18 mouse cellular contexts compared by ENCODE assay signal in genomic region chr12:8804934-8805722, GRCm38 (mm10). TPM values are rescaled to one million over a fixed set of nuclear protein-coding genes. Genes with fewer than 3 reads are reported as not detected.
A peak's percentile ranks its signal among the peaks of the same experiment; 100 is the strongest.
DNase-seq lines count a peak whose midpoint lies in the region; TF ChIP-seq lines count a peak whose summit lies in the region.
"Had no signal": no experiment of that assay in that cellular context is flagged by ENCODE, and none has a peak within 500 bp of the region (broad histone marks: within the 10 kb centered on the region; RNA-seq: fewer than 3 reads in every experiment).

No protein-coding gene starts in this region.

- H3K4me3 ChIP-seq in myocyte: no peak overlapping the region
- H3K4me3 ChIP-seq: limb, embryonic 15.5 days; liver, embryonic 15.5 days; midbrain, embryonic 10.5 days had no signal

- TF ChIP-seq POLR2A in myocyte (IDR thresholded peaks at IDR 0.05; ENCODE audit: insufficient read length, low read depth): peak; percentile 12

- peak; percentile 65 for DNase-seq in 416B (ENCODE audit: low read depth)
- DNase-seq in Muller cell, postnatal 12 days (ENCODE audit: inconsistent ontology term): peak; percentile 30
- peak; percentile 47 for DNase-seq in forelimb bud, embryonic 11.5 days (ENCODE audit: low read depth, low spot score)
- no peak for DNase-seq in lung, postnatal 14 days
- DNase-seq in urinary bladder, postnatal 36 days (ENCODE audit: low spot score in 2 of 2): no peak
- no peak for DNase-seq in layer of hippocampus, adult 8-10 months (ENCODE audit: low spot score in 2 of 2)
- DNase-seq: adrenal gland, postnatal 14 days; cerebellum, adult 2 months; cerebellum, postnatal 25 days; gastrocnemius, postnatal 36 days; kidney, adult 2 months; kidney, postnatal 10 days; layer of hippocampus, postnatal 36 days had no signal

- no peaks in the 10 kb centered on the region for H3K36me3 ChIP-seq in myocyte (ENCODE audit: control insufficient read depth, insufficient read depth)
- H3K36me3 ChIP-seq: limb, embryonic 15.5 days; liver, embryonic 15.5 days; midbrain, embryonic 10.5 days had no signal

- peak overlapping the region; percentile 55 for H3K4me2 ChIP-seq in myocyte (ENCODE audit: low read depth)
- H3K4me2 ChIP-seq: hindbrain, embryonic 14.5 days; limb, embryonic 15.5 days; liver, embryonic 15.5 days had no signal

- no peaks in the 10 kb centered on the region for H3K79me2 ChIP-seq in myocyte (ENCODE audit: control insufficient read depth, insufficient read depth)

- H3K27me3 ChIP-seq in myocyte (ENCODE audit: control insufficient read depth, insufficient read depth, insufficient read length): no peaks in the 10 kb centered on the region
- H3K27me3 ChIP-seq: limb, embryonic 15.5 days; liver, embryonic 15.5 days had no signal

- H3ac ChIP-seq in myocyte (ENCODE audit: control insufficient read depth, insufficient read length): no peak overlapping the region

TF ChIP-seq in myocyte, 11 proteins besides CTCF, POLR2A, EP300 and RAD21:
- TF ChIP-seq REST (IDR thresholded peaks at IDR 0.05; ENCODE audit: insufficient read depth, insufficient read length) (no peak), TCF3 (IDR thresholded peaks at IDR 0.05; ENCODE audit: insufficient read length, low read depth) (no peak), TCF12 (IDR thresholded peaks at IDR 0.05; ENCODE audit: insufficient read depth, poor library complexity, severe bottlenecking) (peak; percentile 22), MYOD1 (IDR thresholded peaks at IDR 0.05; ENCODE audit: control insufficient read depth in 1 of 3, insufficient read length in 2 of 3, low read depth in 2 of 3) (peak in 2 of 3 experiments; percentile 30 to 79), MAX (IDR thresholded peaks at IDR 0.05; ENCODE audit: low read depth) (peak; percentile 60), MYOG (IDR thresholded peaks at IDR 0.05; ENCODE audit: control insufficient read depth in 1 of 3, insufficient read depth in 1 of 3, insufficient read length in 2 of 3, low read depth in 2 of 3) (peak in 2 of 3 experiments; percentile 30 to 85)

RNA-seq across cellular contexts. Expression of gene Sdc1, which starts 34.0 kb away (rescaled TPM):
- 156 TPM for polyA plus RNA-seq in myocyte (2012; fragmentation: generic; extraction: Trizol)
- 1 to 10 TPM in 2 of 4 experiments, under 1 TPM in 2; 0.80 to 2.4 (median 1.1) TPM for total RNA-seq in layer of hippocampus, adult 8-10 months (2022)

Comparison
In these comparisons a context has a peak if more than half of its experiments do, and no peak if none do; other contexts are left out.
1. DNase-seq: peak in 416B (single experiment), Muller cell, postnatal 12 days (single experiment) and forelimb bud, embryonic 11.5 days (single experiment); none in lung, postnatal 14 days (single experiment), urinary bladder, postnatal 36 days (0 of 2) and layer of hippocampus, adult 8-10 months (0 of 2).